Mouse (Mus musculus) hindbrain, embryonic 15.5 days (tissue): Measurements from ENCODE around the gene Gm49630. TPM values are rescaled to one million over a fixed set of nuclear protein-coding genes. Genes with fewer than 3 reads are reported as not detected.
A peak's percentile ranks its signal among the peaks of the same experiment; 100 is the strongest.
"Not testable (repeated sequence)": the region's sequence is repeated elsewhere in the genome, so short reads cannot be mapped to it uniquely, and the experiment has no call there.

Experiments used
- ATAC-seq: fragments of 200-750 bp; cut with Nextera tagmentation; 2 replicates; pipeline ENCODE4 v1.8.0; 2017; ENCODE audit warnings: low read depth, moderate number of reproducible peaks, moderate TSS enrichment; ENCODE audit not compliant: low FRiP score
- H3K27ac ChIP-seq: fragments of 300-500 bp; sonication (generic); replicated peaks from 2 replicates; pipeline ENCODE4 v1.5.1; 2015; ENCODE audit warnings: mild to moderate bottlenecking, inconsistent platforms
- H3K27me3 ChIP-seq: fragments of 300-500 bp; sonication (generic); 2 replicates; pipeline ENCODE4 v1.6.1; 2015; ENCODE audit warnings: control low read depth, inconsistent platforms
- H3K36me3 ChIP-seq: fragments of 300-500 bp; sonication (generic); 2 replicates; pipeline ENCODE4 v1.6.1; 2015; ENCODE audit warnings: control low read depth, inconsistent platforms
- H3K4me1 ChIP-seq: fragments of 300-500 bp; sonication (generic); replicated peaks from 2 replicates; pipeline ENCODE4 v1.6.1; 2015; ENCODE audit warnings: control low read depth, inconsistent platforms
- H3K4me2 ChIP-seq: fragments of 300-500 bp; sonication (generic); 2 replicates; pipeline ENCODE4 v1.6.1; 2015; ENCODE audit warnings: moderate library complexity, mild to moderate bottlenecking, inconsistent platforms
- H3K4me3 ChIP-seq: fragments of 300-500 bp; sonication (generic); 2 replicates; pipeline ENCODE4 v1.5.1; 2015; ENCODE audit warnings: mild to moderate bottlenecking, inconsistent platforms
- H3K9ac ChIP-seq: fragments of 300-500 bp; sonication (generic); 2 replicates; pipeline ENCODE4 v1.6.1; 2015; ENCODE audit warnings: inconsistent platforms
- H3K9me3 ChIP-seq: fragments of 300-500 bp; sonication (generic); 2 replicates; pipeline ENCODE4 v1.6.1; 2016; ENCODE audit warnings: control low read depth, inconsistent platforms
- WGBS: fragments of 180-500 bp; shearing (Covaris S2); methylation state at CpG from one replicate; pipeline ENCODE4 v1.1.7; 2015; 5-methylcytosine and 5-hydroxymethylcytosine counted together
- polyA plus RNA-seq: library from polyadenylated mRNA; unstranded; fragments of >200 nt; fragmentation: Nextera tagmentation; extraction: Ambion mirVana; gene quantifications from 2 replicates; pipeline ENCODE4 v1.2.1, GENCODE M21; 2015

Gene Gm49630
- polyA plus RNA-seq, 1 experiment from 2014 or later, result not detected

GRCm38 (mm10) chr17:7388341-7388957 is 16.7 kb upstream of the Gm49630 start:
- not testable (repeated sequence) for H3K27me3 ChIP-seq, H3K9ac ChIP-seq, H3K9me3 ChIP-seq, H3K36me3 ChIP-seq, H3K4me1 ChIP-seq, H3K27ac ChIP-seq, H3K4me2 ChIP-seq, H3K4me3 ChIP-seq
- peak; percentile 33; the same call in 1 of the 2 replicates for ATAC-seq
- WGBS, result no CpG with 5 or more reads among the region's 2 CpGs

GRCm38 (mm10) chr17:7386016-7386415 is 14.2 kb upstream of the Gm49630 start:
- H3K27me3 ChIP-seq, H3K4me2 ChIP-seq, H3K4me3 ChIP-seq, H3K27ac ChIP-seq, H3K36me3 ChIP-seq, H3K9me3 ChIP-seq, H3K4me1 ChIP-seq, H3K9ac ChIP-seq, ATAC-seq: not testable (repeated sequence)
- 64% methylated on average over 8 of the region's 8 CpGs for WGBS

DNA sequence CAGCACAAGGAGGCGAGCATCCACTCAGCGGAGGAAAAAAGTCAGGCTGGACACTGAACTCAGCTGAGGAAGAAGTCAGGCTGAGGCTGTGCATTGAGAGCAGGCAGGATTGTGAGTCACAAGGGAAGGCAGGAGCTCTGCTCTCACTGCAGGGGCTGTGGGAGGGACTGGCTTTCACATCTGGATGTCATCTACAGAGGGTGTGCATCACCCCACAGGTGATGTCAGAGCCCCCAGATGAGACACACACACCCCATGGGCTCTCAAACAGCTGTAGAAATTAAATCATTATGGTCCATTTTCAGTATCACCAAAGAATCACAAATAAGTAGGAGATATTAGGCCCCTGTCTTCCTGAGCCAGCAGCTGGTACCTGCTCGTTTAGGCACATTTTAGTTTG is 13.6 kb upstream of the Gm49630 start, which contains the start of gene Unc93a2:
Unc93a2 (minus strand) TSS at position 101 of the 400 bp plus-strand sequence.
- H3K27me3 ChIP-seq, H3K4me3 ChIP-seq, H3K9me3 ChIP-seq, ATAC-seq, H3K4me1 ChIP-seq, H3K36me3 ChIP-seq, H3K4me2 ChIP-seq, H3K27ac ChIP-seq, H3K9ac ChIP-seq: not testable (repeated sequence)
- WGBS, result 78% methylated on average over 3 of the region's 3 CpGs

DNA sequence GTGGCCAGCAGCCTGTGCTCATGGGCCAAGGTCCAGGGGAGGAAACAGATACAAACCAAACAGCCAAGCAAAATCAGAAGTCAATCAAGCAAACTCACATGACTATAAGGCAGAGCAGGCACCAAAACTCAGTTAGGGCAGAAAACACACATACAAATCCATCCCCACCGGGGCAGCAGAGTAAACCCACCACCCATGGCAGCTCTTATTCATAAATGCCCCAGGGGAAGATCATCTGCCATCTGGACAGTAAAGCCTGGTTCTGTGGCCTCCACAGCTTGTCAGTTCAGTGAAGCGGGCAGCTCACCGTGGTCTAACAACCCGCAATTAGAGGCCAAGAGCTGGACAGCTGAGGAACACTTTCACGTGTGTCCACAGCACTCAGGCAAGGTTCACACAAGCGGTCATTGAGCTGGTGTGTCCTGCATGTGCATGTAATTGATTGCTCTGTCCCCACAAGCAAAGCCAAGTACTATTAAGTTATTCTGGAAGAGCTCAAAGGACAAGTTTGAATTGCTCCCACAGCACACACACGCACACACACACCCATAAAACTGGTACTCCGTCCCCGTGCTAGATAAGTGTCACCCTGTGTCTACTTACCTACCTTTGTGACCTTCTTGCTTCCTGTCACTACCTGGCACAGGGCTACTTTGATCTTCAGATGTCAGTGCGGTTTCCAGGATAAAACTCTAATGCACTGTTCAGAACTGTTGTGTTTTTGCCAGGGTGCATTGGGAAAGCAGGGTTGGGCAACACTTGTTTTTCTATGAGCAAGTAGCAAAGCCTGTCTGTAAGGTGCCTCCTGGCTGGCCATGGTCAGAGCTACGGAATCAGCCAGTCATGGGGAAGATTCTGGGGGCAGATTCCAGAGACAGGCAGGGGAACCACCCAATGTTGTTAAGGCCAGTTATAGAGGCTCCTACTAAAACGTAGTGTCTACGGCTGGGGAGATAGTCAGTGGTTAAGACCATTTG is 11.7 kb upstream of the Gm49630 start:
- not testable (repeated sequence) for H3K27me3 ChIP-seq, H3K27ac ChIP-seq, H3K4me2 ChIP-seq, H3K4me1 ChIP-seq, ATAC-seq, H3K36me3 ChIP-seq, H3K4me3 ChIP-seq, H3K9me3 ChIP-seq, H3K9ac ChIP-seq
- 80% methylated on average over 12 of the region's 13 CpGs for WGBS

DNA sequence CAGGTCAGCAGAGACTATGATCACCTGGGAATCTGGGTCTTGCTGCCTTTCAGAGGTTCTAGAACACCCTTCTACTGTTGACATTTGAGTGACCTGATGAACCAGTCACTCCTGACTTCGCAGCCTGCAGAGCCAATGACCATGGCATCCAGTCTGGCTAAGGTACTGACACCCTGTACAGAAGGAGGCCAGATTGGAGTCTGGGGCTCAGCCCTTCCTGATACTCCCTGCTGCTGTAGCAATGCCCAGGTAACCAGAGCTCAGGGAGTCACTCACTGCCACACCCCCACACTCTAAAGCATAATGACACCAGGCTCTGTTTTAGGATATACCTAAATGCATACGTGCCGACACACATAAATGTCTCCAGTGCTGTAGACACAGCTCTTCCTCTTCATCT is 10.9 kb upstream of the Gm49630 start:
- H3K27me3 ChIP-seq, ATAC-seq, H3K9me3 ChIP-seq, H3K27ac ChIP-seq, H3K4me3 ChIP-seq, H3K36me3 ChIP-seq, H3K4me1 ChIP-seq, H3K4me2 ChIP-seq, H3K9ac ChIP-seq: not testable (repeated sequence)
- 96% methylated on average over 1 of the region's 3 CpGs for WGBS

DNA sequence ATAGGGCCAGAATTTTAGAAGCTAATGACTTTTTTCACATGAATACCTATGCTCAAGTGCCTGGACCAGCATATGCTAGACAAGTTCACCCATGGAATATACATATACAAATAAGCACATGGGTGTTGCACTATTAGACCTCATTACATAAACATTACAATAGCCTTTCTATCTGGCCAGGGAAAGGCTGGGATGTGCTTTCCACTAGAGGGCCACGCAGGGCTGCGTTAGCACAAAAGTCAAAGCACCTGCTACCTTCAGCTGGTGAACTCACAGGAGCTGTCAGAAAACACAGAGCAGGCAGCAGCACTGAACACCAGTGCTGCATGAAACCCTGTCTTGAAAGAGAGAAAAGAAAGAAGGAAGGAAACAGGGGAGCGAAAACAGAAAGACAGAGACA is 6.1 kb upstream of the Gm49630 start:
- not testable (repeated sequence) for H3K27me3 ChIP-seq, H3K9ac ChIP-seq, H3K27ac ChIP-seq, H3K9me3 ChIP-seq, H3K4me3 ChIP-seq, H3K4me2 ChIP-seq, H3K4me1 ChIP-seq, H3K36me3 ChIP-seq
- ATAC-seq, result peak; percentile 57; the same call in 1 of the 2 replicates
- 28% methylated on average over 2 of the region's 3 CpGs for whole genome bisulfite sequencing

- H3K27me3 ChIP-seq, H3K4me2 ChIP-seq, H3K9ac ChIP-seq, H3K27ac ChIP-seq, H3K4me1 ChIP-seq, H3K36me3 ChIP-seq, H3K4me3 ChIP-seq, H3K9me3 ChIP-seq: not testable (repeated sequence)
- peak; percentile 60; the same call in 1 of the 2 replicates for ATAC-seq
- WGBS, result 100% methylated on average over 1 of the region's 3 CpGs
These were observed 5.3 kb upstream of the Gm49630 start for GRCm38 (mm10) chr17:7376951-7377700.

DNA sequence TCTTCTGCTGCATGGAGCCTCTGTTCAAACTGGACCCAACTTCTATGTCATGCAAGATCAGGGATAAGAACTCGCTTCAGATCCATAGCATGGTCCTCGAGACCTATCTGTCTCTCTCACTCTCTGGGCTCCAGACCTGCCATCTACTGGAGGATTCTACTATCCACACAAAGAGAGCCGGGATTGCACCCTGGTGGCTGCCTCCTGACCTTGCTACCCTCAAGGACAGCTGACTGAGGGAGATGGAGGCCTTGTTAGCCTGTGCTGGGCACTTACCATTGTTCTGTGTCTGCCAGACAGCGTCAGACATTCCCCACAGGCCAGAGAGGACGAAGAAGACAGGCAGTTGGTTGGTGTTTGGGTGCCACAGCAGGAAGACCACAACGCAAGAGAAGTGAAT is 2.4 kb downstream of the Gm49630 start:
- H3K27ac ChIP-seq, H3K9me3 ChIP-seq, H3K27me3 ChIP-seq, ATAC-seq, H3K36me3 ChIP-seq, H3K4me3 ChIP-seq, H3K9ac ChIP-seq, H3K4me2 ChIP-seq, H3K4me1 ChIP-seq: not testable (repeated sequence)
- 70% methylated on average over 6 of the region's 6 CpGs for WGBS

GRCm38 (mm10) chr17:7366676-7367374 is 5.0 kb downstream of the Gm49630 start:
- 15% methylated on average over 4 of the region's 7 CpGs for WGBS
- not testable (repeated sequence) for H3K27me3 ChIP-seq, H3K9me3 ChIP-seq, H3K36me3 ChIP-seq, H3K4me2 ChIP-seq, H3K27ac ChIP-seq, H3K4me3 ChIP-seq, H3K9ac ChIP-seq, H3K4me1 ChIP-seq
- ATAC-seq, result peak; percentile 90

DNA sequence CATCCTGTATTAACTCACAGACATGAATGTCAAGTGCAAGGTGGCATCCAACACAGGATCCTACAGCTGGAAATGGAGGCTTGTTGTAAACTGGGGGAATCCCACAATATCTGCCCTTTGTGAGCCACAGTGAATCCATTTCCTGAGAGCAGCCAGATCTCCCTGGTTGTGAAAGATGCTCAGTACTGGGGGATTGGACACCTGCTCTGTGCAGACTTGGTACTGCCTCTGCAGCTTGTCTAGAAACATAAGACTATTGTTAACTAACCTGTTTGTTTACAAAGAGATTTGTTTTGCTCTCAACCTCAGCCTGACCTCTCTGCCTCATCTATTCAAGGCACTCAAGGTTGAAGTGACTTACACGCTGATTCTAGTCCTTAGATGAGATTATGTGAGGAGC is 5.5 kb downstream of the Gm49630 start:
- H3K27ac ChIP-seq, H3K27me3 ChIP-seq, H3K9ac ChIP-seq, H3K9me3 ChIP-seq, H3K36me3 ChIP-seq, H3K4me2 ChIP-seq, H3K4me3 ChIP-seq, ATAC-seq, H3K4me1 ChIP-seq: not testable (repeated sequence)
- no CpG with 5 or more reads among the region's 1 CpGs for WGBS

- not testable (repeated sequence) for H3K36me3 ChIP-seq, H3K4me3 ChIP-seq, H3K4me2 ChIP-seq, H3K9ac ChIP-seq, H3K4me1 ChIP-seq, H3K27me3 ChIP-seq, H3K27ac ChIP-seq, H3K9me3 ChIP-seq, ATAC-seq
- WGBS, result no CpG with 5 or more reads among the region's 3 CpGs
These were observed 6.2 kb downstream of the Gm49630 start for GRCm38 (mm10) chr17:7365615-7366014.
